Mouse (Mus musculus): Measurements from ENCODE around the gene Tuba1c. TPM values are rescaled to one million over a fixed set of nuclear protein-coding genes. Genes with fewer than 3 reads are reported as not detected.
A peak's percentile ranks its signal among the peaks of the same experiment; 100 is the strongest.

Tuba1c gene
- polyA plus RNA-seq, 1 experiment from 2014 or later, result 146 TPM

DNA sequence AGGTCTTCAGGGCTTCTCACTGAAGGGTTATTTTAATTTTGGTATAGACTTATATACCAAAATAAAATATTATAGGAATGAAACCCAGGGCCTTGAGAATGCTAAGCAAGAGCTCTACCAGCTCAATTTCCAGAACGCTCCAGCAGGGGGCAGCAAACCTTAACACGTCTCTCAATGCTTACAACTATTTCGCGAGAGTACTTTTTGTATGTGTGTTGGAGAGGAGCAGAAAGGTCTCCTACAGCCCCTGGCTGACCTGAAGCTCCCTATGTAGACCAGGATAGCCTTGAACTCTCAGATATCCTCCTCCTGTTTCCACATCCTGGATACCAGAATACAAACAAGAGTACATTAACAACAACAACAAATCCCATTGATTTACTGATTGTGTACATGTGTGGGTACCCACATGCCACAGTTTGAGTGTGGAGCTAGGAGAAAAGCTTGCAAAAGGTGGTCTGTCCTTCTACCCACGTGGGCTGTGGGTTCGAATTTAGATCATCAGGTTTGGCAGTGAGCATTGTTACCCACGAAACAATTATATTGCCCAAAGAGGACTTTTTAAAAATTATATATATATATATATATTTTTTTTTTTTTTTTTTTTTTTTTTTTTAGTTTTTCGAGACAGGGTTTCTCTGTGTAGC is 4.9 kb upstream of the Tuba1c start:
- no peak for ATAC-seq (ENCODE audit: insufficient number of reproducible peaks, insufficient read depth, low FRiP score, low read depth)
- no peaks in the 10 kb centered on the region for H3K36me3 ChIP-seq (ENCODE audit: control insufficient read depth, insufficient read depth, low read length)
- H3K27me3 ChIP-seq (ENCODE audit: control insufficient read depth, insufficient read depth, low read length), result no peaks in the 10 kb centered on the region
- no peak overlapping the region for H3K4me2 ChIP-seq (ENCODE audit: low read length)
- H3K4me1 ChIP-seq (ENCODE audit: control insufficient read depth in 2 of 2, insufficient read depth in 2 of 2, low read length in 2 of 2), result peaks cover 3 to 5% of the 10 kb centered on the region in 2 experiments; a peak in 1 of 4 replicates
- H3K9ac ChIP-seq (ENCODE audit: low read length), result no peak overlapping the region
- no peak overlapping the region for H3K4me3 ChIP-seq (ENCODE audit: control insufficient read depth in 1 of 2, insufficient read depth in 1 of 2, low read depth in 1 of 2, low read length in 2 of 2)
- no peak overlapping the region for H3K27ac ChIP-seq (replicated peaks in 1 of 2; ENCODE audit: control insufficient read depth in 1 of 2, insufficient read depth in 1 of 2, low read depth in 2 of 2, low read length in 2 of 2)
- WGBS, result 16% methylated on average over 7 of the region's 8 CpGs
- H3K9me3 ChIP-seq (ENCODE audit: control insufficient read depth, low read length), result peaks cover 3% of the 10 kb centered on the region; the same call in 1 of the 2 replicates

- H3K36me3 ChIP-seq (ENCODE audit: control insufficient read depth, insufficient read depth, low read length), result no peaks in the 10 kb centered on the region
- no peaks in the 10 kb centered on the region for H3K27me3 ChIP-seq (ENCODE audit: control insufficient read depth, insufficient read depth, low read length)
- H3K4me3 ChIP-seq (ENCODE audit: control insufficient read depth in 1 of 2, insufficient read depth in 1 of 2, low read depth in 1 of 2, low read length in 2 of 2), result no peak overlapping the region
- H3K4me2 ChIP-seq (ENCODE audit: low read length), result no peak overlapping the region
- H3K9ac ChIP-seq (ENCODE audit: low read length), result no peak overlapping the region
- ATAC-seq (ENCODE audit: insufficient number of reproducible peaks, insufficient read depth, low FRiP score, low read depth), result no peak
- peaks cover 3% of the 10 kb centered on the region; the same call in 1 of the 2 replicates for H3K9me3 ChIP-seq (ENCODE audit: control insufficient read depth, low read length)
- H3K4me1 ChIP-seq (ENCODE audit: control insufficient read depth in 2 of 2, insufficient read depth in 2 of 2, low read length in 2 of 2), result peaks cover 3 to 5% of the 10 kb centered on the region in 2 experiments; a peak in 1 of 4 replicates
- no peak overlapping the region for H3K27ac ChIP-seq (replicated peaks in 1 of 2; ENCODE audit: control insufficient read depth in 1 of 2, insufficient read depth in 1 of 2, low read depth in 2 of 2, low read length in 2 of 2)
- 71% methylated on average over 13 of the region's 13 CpGs for WGBS
These were observed 4.3 kb upstream of the Tuba1c start for GRCm38 (mm10) chr15:99025414-99025813.

DNA sequence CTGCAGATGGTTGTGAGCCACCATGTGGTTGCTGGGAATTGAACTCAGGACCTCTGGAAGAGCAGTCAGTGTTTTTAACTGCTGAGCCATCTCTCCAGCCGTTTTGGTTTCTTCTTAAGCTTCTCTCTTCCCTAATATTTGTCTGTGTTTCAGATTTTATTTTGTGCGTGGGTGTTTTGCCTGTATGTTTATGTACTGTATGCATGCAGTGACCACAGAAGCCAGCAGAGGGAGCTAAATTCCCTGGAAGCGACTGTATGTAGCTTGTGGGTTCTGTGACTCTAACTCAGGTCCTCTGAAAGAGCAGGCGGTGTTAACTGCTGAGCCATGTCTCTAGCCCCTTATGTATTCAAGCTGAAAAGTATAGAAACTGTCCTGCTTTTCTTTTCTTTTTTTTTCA is 3.4 kb upstream of the Tuba1c start:
- Histone ChIP-seq H3K27ac (replicated peaks in 1 of 2; ENCODE audit: control insufficient read depth in 1 of 2, insufficient read depth in 1 of 2, low read depth in 2 of 2, low read length in 2 of 2) (no peak overlapping the region), H3K4me2 (ENCODE audit: low read length) (no peak overlapping the region), H3K9ac (ENCODE audit: low read length) (no peak overlapping the region), H3K36me3 (ENCODE audit: control insufficient read depth, insufficient read depth, low read length) (no peaks in the 10 kb centered on the region), H3K4me3 (ENCODE audit: control insufficient read depth in 1 of 2, insufficient read depth in 1 of 2, low read depth in 1 of 2, low read length in 2 of 2) (no peak overlapping the region), H3K4me1 (ENCODE audit: control insufficient read depth in 2 of 2, insufficient read depth in 2 of 2, low read length in 2 of 2) (peaks cover 7 to 9% of the 10 kb centered on the region in 2 experiments), H3K9me3 (ENCODE audit: control insufficient read depth, low read length) (peaks cover 1% of the 10 kb centered on the region; the same call in 1 of the 2 replicates), H3K27me3 (ENCODE audit: control insufficient read depth, insufficient read depth, low read length) (no peaks in the 10 kb centered on the region)
- WGBS, result 56% methylated on average over 4 of the region's 4 CpGs
- ATAC-seq (ENCODE audit: insufficient number of reproducible peaks, insufficient read depth, low FRiP score, low read depth), result no peak

GRCm38 (mm10) chr15:99027116-99027515 is 2.6 kb upstream of the Tuba1c start:
- Histone ChIP-seq H3K4me2 (ENCODE audit: low read length) (no peak overlapping the region), H3K9ac (ENCODE audit: low read length) (no peak overlapping the region), H3K27ac (replicated peaks in 1 of 2; ENCODE audit: control insufficient read depth in 1 of 2, insufficient read depth in 1 of 2, low read depth in 2 of 2, low read length in 2 of 2) (no peak overlapping the region), H3K4me3 (ENCODE audit: control insufficient read depth in 1 of 2, insufficient read depth in 1 of 2, low read depth in 1 of 2, low read length in 2 of 2) (no peak overlapping the region), H3K9me3 (ENCODE audit: control insufficient read depth, low read length) (no peaks in the 10 kb centered on the region), H3K4me1 (ENCODE audit: control insufficient read depth in 2 of 2, insufficient read depth in 2 of 2, low read length in 2 of 2) (peaks cover 13 to 16% of the 10 kb centered on the region in 2 experiments), H3K27me3 (ENCODE audit: control insufficient read depth, insufficient read depth, low read length) (no peaks in the 10 kb centered on the region), H3K36me3 (ENCODE audit: control insufficient read depth, insufficient read depth, low read length) (no peaks in the 10 kb centered on the region)
- WGBS, result 70% methylated on average over 5 of the region's 5 CpGs
- ATAC-seq (ENCODE audit: insufficient number of reproducible peaks, insufficient read depth, low FRiP score, low read depth), result no peak

- 3% methylated on average over 10 of the region's 10 CpGs for WGBS
- ATAC-seq (ENCODE audit: insufficient number of reproducible peaks, insufficient read depth, low FRiP score, low read depth), result no peak
These were observed 725 bp upstream of the Tuba1c start for GRCm38 (mm10) chr15:99028874-99029458.

GRCm38 (mm10) chr15:99030585-99031387 is 1.1 kb downstream of the Tuba1c start:
- peak overlapping the region; percentile 65 to 72 for H3K4me3 ChIP-seq (ENCODE audit: control insufficient read depth in 1 of 2, insufficient read depth in 1 of 2, low read depth in 1 of 2, low read length in 2 of 2)
- no peak for ATAC-seq (ENCODE audit: insufficient number of reproducible peaks, insufficient read depth, low FRiP score, low read depth)
- H3K27me3 ChIP-seq (ENCODE audit: control insufficient read depth, insufficient read depth, low read length), result no peaks in the 10 kb centered on the region
- no peaks in the 10 kb centered on the region for H3K9me3 ChIP-seq (ENCODE audit: control insufficient read depth, low read length)
- H3K36me3 ChIP-seq (ENCODE audit: control insufficient read depth, insufficient read depth, low read length), result peaks cover 19% of the 10 kb centered on the region
- whole genome bisulfite sequencing, result 5% methylated on average over 26 of the region's 26 CpGs
- peak overlapping the region; percentile 78 for H3K9ac ChIP-seq (ENCODE audit: low read length)
- peaks cover 24 to 41% of the 10 kb centered on the region in 2 experiments for H3K4me1 ChIP-seq (ENCODE audit: control insufficient read depth in 2 of 2, insufficient read depth in 2 of 2, low read length in 2 of 2)
- H3K4me2 ChIP-seq (ENCODE audit: low read length), result peak overlapping the region; percentile 72
- H3K27ac ChIP-seq (replicated peaks in 1 of 2; ENCODE audit: control insufficient read depth in 1 of 2, insufficient read depth in 1 of 2, low read depth in 2 of 2, low read length in 2 of 2), result peak overlapping the region; percentile 72 to 90

More at GRCm38 (mm10) chr15:99028874-99029458, 725 bp upstream of the Tuba1c start:
- H3K36me3 ChIP-seq (ENCODE audit: control insufficient read depth, insufficient read depth, low read length), result peaks cover 4% of the 10 kb centered on the region; the same call in 1 of the 2 replicates
- H3K9me3 ChIP-seq (ENCODE audit: control insufficient read depth, low read length), result no peaks in the 10 kb centered on the region
- no peaks in the 10 kb centered on the region for H3K27me3 ChIP-seq (ENCODE audit: control insufficient read depth, insufficient read depth, low read length)
- peaks cover 24 to 35% of the 10 kb centered on the region in 2 experiments for H3K4me1 ChIP-seq (ENCODE audit: control insufficient read depth in 2 of 2, insufficient read depth in 2 of 2, low read length in 2 of 2)
- H3K9ac ChIP-seq (ENCODE audit: low read length), result peak overlapping the region; percentile 78
- H3K4me2 ChIP-seq (ENCODE audit: low read length), result peak overlapping the region; percentile 72
- peak overlapping the region; percentile 65 to 72 for H3K4me3 ChIP-seq (ENCODE audit: control insufficient read depth in 1 of 2, insufficient read depth in 1 of 2, low read depth in 1 of 2, low read length in 2 of 2)
- H3K27ac ChIP-seq (replicated peaks in 1 of 2; ENCODE audit: control insufficient read depth in 1 of 2, insufficient read depth in 1 of 2, low read depth in 2 of 2, low read length in 2 of 2), result peak overlapping the region; percentile 76 to 90

DNA sequence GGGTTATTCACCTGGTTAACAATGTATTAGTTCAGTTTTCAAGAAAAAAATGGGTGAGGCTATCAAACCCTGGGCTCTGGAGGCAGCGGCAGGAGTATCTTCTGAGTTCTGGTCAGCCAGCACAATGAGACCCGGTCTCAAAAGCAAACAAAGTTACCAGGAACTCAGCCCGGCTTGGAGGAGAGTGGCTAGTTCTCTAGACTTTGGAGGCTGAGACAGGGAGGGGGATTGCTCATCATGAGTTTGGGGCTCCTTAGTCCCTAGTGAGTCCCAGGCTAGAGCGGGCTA is 1.6 kb downstream of the Tuba1c start:
- peak overlapping the region; percentile 65 to 72 for H3K4me3 ChIP-seq (ENCODE audit: control insufficient read depth in 1 of 2, insufficient read depth in 1 of 2, low read depth in 1 of 2, low read length in 2 of 2)
- 0 out of 4 replicates have a peak overlapping the region, but pooled peaks of 1 of the 2 experiments have one; percentile 9 for H3K27ac ChIP-seq (replicated peaks in 1 of 2; ENCODE audit: control insufficient read depth in 1 of 2, insufficient read depth in 1 of 2, low read depth in 2 of 2, low read length in 2 of 2)
- peak overlapping the region; percentile 78 for H3K9ac ChIP-seq (ENCODE audit: low read length)
- no peaks in the 10 kb centered on the region for H3K27me3 ChIP-seq (ENCODE audit: control insufficient read depth, insufficient read depth, low read length)
- no peaks in the 10 kb centered on the region for H3K9me3 ChIP-seq (ENCODE audit: control insufficient read depth, low read length)
- H3K36me3 ChIP-seq (ENCODE audit: control insufficient read depth, insufficient read depth, low read length), result peaks cover 24% of the 10 kb centered on the region
- H3K4me2 ChIP-seq (ENCODE audit: low read length), result peak overlapping the region; percentile 72
- 74% methylated on average over 4 of the region's 4 CpGs for WGBS
- peaks cover 26 to 46% of the 10 kb centered on the region in 2 experiments for H3K4me1 ChIP-seq (ENCODE audit: control insufficient read depth in 2 of 2, insufficient read depth in 2 of 2, low read length in 2 of 2)
- ATAC-seq (ENCODE audit: insufficient number of reproducible peaks, insufficient read depth, low FRiP score, low read depth), result no peak
